Mouse (Mus musculus): Measurements from ENCODE around the gene Cyb5rl. TPM values are rescaled to one million over a fixed set of nuclear protein-coding genes. Genes with fewer than 3 reads are reported as not detected.
"Not testable (repeated sequence)": the region's sequence is repeated elsewhere in the genome, so short reads cannot be mapped to it uniquely, and the experiment has no call there.

The Cyb5rl gene
- polyA plus RNA-seq, 1 experiment = 25.5 TPM

DNA sequence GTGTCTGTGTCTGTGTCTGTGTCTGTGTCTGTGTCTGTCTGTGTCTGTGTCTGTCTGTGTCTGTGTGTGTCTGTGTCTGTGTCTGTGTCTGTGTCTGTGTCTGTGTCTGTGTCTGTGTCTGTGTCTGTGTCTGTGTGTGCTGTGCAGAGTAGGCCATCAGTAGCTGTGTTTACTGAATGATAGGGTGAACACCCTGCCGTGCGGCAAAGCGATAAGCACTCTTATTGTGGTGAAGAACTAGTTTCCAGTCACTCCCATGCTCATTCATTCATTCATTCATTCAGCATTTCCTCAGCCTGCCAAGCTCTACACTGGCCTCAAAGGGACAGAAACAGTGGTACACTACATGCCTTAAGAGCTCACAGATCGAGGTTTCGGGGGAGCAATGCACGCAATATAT lies 42.4 kb downstream of the Cyb5rl start:
- DNase-seq (ENCODE audit: low read depth) = not testable (repeated sequence)

DNA sequence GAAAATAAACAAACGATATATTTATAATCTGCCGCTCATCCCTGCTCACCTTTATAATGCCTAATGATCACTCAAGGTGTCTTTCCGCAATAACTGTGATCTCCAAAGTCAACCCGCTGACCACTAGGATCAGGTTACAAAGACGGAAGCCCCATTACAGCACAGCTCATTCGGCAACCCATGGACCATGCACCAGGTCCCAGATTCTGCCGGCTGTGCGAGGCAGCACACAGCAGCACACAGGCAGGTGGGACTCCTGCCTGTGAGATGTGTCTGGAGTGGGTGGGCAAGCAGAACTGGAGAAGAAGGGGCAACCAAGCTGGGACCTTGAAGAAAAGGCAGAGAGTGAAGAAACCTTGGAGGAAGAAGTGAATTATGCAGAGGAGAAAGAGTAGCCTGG lies 47.5 kb downstream of the Cyb5rl start:
- no peak for DNase-seq (ENCODE audit: low read depth)

DNA sequence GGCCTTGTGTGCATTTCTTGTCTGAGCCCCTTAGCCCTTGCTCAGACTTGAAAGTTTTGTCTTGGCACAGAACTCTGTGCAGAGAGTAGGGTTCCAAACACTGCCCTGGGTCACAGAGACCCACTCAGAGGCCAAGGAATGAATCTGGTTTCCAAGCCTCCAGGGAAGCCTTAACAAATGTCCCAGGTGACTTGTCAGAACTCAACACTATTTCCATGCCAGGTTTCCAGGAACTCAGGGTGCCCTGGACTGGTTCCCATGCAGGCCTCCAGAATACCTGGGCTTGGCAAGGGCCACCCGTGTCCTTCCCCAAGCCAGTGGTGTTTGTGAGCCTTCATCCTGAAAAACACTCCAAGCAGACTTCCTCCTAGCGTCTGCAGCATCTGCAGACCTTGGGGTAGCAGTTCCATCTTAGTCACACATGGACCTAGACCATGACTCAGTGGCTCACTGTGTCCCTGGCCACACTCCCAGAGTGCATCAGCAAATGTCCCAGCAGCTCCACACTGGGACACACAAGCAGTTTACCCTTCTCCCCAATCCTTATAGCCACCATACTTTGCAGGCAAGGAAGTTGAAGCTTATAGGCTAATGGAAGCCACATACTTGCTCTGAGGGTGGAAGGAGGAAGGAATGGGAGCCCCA lies 51.1 kb downstream of the Cyb5rl start:
- peak; percentile 88 for DNase-seq (ENCODE audit: low read depth)

DNA sequence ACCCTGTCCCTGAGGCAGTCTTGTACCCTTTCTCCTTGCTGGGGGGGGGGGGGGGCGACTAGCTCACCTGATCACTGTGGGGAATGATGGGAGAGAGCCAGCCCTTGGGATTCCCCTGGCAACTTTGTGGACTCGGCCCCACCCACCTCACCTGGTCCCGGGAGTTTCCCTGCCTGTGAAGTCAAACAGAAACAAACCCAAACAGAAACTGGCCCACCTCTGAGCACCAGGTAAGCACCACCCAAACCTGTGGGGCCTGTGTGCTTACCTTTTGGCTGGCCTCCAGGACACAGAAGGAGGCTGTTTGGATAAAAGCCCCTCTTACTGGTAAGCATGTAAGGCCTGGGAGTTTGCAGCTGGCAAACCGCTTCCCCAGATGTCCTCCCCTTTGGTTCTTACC lies 52.3 kb downstream of the Cyb5rl start:
- no peak for DNase-seq (ENCODE audit: low read depth)

DNA sequence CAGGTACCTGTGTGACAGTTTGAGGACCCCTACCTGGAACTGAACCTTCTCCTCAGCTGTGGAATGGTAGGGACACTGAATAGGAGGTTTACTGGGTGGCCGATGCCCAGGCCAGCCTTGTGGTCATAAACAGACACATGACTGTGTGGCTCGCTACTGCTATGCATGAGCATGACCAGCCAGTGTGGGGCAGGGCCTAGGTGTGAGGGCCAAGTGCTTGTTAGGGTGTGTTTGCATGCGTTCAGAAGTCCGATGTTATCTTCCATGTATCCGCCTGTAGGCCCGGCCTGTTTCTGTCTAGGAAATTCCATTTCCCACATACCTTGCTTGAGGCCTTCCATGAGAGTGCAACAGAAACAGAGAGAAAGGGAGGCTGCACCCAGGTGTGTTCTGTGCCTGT lies 53.9 kb downstream of the Cyb5rl start:
- no peak for DNase-seq (ENCODE audit: low read depth)

DNA sequence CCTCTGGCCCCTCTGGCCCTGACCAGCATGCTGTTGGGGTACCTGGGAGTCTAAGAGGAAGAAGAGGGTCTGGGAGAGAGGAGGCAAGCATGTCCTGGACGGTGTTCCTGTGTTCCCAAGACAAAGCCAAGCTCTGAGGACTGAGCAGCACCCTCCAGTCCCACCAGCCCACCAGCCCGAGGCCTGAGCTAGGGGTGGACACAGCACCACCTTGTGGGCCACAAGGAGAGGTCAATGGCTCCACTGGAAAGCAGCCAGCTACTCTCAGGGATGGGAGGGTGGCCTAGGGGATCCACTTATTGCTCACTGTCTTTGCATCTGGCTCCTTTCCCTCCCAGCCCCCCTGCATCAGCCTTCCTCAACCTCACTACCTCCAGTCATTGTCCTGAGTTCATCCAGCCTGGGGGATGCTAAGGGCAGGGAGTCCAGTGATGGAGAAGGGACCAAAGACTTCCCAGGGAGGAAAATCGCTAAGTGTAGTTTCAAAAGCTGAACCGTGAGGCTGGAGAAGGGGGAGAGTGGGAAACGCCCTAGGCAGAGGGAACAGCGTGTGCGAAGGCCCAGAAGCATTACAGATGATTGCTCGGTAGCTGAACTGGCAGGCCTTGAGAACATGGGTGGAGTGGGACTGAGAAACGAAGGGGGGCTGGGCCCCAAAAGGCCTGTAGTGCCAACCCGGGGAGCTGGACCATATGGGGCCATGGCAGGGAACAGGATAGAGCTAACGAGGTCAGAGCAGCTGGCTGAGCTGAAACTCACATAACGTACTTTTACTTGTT lies 54.6 kb downstream of the Cyb5rl start:
- no peak for DNase-seq (ENCODE audit: low read depth)

DNA sequence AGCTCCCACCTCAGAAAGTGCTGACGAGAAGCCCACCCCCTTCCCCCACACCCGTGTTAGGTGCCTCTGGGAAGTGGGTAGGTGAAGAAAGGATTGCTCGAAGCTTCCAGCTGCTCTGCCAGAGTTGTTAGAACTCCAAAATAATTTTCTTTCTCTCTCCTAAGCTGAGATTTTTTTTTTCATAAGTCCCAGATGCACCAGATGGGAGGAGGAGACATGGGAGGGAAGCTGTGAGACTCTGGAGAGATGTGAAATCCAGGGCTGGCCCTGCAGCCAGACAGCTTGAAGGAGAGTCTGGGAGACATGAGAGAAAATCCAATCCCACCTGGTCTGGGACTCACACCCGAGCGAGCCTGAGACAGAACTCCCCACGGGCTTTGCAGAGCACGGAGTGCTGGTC lies 57.6 kb downstream of the Cyb5rl start:
- DNase-seq (ENCODE audit: low read depth) = no peak

DNA sequence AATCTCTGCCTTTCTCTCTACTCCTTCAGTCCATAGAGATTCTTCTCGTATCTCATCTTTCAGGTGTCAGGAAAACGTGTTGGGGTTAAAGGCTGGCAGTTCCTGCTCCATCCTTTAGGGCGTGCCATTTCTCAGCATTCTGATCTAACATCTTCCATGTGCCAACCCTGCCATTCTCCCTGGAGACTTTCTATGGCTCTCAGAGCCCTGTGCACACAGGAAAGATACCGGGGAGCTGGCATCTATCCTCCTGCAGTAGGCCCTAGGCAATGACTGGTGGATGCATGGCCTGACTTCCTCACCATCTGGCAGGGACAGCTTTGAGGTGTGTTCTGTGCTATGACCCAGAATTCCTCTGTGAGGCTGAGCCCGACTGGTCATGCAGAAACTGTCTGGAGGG lies 58.3 kb downstream of the Cyb5rl start:
- no peak for DNase-seq (ENCODE audit: low read depth)

DNA sequence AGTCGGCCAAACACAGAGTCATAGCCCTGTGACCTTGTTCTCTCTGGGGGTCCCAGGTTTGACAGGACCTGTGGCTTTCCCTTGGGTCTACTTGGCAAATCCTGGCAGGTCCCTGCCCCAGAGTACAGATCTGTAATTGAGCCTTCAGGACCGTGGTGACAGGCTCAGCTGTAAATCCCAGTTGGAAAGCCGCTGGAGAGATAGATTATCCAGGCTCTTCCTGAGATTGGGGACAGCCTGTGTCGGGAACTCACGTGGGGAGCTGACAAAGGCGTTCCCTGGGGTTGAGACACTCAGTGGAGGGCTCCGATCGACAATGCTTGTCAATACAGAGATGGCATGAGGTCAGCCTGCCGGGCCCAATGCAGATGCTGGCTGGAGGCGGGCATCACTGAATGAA lies 59.6 kb downstream of the Cyb5rl start:
- DNase-seq (ENCODE audit: low read depth) = no peak

DNA sequence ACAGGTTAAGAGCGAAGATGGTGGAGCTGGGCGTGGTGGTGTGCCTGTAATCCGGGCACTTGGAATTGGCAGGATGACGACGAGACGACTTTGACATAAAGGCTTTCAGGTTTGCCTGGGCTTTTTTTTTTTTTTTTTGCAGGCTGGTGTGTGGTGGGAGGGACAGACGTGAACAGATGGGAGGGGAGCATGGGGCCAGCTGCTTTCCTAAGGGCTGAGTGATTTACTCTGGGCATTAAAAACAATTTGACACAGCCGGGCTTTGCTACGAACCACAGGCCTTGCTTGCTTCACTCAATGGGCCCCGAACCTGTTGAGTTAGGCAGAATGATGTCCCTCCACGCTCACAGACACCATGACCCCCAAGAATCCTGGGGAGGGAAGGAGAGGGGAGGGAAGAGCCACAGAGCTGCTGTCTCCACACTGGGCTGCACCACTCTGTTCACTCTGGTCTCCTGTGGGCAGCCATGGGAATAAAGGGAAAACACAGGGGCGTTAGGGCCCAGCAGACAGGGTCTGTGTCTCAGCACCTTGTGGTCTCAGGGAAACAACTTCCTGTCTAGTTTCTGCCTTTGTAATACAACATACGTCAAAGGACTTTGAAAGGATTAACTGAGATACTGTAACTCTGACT lies 60.2 kb downstream of the Cyb5rl start:
- DNase-seq (ENCODE audit: low read depth) = no peak

DNA sequence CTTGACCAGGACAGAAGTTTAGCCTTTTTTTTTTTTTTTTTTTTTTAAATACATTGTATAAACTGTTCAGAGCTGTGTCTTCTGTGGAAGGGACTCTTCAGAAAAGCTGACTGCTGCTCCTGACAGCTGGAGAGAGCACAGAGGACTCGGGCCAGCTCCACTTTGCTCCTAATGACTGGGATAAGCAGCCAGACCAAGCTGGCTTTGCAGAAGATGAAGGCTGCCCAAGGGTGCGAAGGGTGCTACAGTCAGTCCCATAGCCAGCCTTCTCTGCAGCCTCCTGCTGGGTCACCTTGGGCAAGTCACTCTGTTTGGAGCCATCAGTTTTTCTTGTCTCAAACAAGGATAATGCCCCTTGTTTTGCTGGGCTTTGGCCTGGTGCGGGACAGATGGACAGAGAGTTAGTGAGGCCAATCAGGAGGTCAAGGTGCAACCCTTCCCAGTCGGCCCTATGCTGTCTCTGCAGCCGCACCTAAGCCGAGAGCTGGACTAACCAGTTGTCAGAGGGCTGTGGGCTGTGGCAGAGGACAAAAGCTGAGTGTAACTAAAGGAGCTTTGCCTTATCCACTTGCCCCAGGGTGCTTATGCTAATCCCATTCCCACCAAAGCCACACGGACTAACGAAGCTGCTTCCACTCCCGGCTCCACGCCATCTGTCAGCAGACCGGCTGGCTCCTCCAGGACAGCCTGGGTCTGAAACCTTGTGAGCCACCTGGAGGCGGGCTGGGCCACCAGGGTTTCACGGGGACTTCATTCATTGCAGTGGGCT lies 61.3 kb downstream of the Cyb5rl start:
- DNase-seq (ENCODE audit: low read depth) = no peak

DNA sequence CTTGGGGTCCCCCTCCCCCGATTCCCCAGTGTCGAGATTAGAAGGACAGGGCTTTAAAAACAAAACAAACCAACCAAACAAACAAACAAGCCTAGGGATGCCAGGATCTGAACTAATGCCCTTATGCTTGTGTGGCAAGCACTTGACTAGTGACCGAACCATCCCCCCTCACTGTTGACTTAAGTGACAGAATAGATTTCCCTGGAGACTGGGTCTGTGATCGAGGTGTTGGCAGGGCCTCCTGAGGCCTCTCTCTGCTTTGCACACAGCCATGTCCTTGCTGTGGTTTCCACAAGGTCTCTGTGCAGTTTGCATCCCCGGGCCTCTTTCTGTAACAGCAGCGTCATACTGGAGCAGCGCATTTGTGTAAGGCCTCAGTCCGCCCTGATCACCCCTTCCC lies 62.6 kb downstream of the Cyb5rl start:
- no peak for DNase-seq (ENCODE audit: low read depth)

DNA sequence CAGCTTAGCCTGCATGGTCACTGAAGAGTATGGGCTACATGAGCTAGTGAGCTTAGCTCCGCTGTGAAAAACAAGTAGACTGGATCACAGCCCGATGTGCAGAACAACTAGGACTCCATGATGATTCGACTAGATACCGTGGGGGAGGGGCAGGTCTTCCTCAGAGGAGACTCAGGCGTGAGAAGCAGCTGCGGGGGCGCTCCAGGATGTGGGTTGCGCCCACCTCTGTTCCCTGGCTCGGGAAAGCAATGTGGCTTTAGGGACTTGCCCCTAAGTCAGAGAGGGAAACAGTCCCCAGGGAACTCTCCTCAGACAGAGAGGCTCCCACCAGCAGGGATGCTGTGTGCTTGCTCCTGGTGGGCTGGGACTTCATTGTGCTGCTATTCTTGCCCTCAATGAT lies 63.7 kb downstream of the Cyb5rl start:
- DNase-seq (ENCODE audit: low read depth) = no peak

DNA sequence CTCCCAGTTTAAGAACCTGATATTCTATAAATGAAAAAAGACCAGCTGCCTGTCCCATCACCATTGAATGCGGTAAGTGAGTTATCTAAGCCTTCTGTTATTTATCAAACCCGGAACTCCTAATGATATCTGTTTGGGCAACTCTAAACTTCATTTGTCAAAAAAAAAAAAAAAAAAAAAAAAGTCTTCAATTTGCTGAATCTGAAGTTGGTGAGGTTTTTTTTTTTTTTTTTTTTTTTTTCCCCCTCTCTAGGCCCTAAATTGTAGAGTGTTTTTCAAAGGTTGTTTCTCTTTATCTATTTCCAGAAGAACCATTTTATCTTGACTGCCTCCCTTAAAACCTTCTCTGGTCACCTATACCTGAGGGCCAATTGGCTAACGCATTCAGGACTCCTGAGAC lies 68.1 kb downstream of the Cyb5rl start:
- no peak for DNase-seq (ENCODE audit: low read depth)

DNA sequence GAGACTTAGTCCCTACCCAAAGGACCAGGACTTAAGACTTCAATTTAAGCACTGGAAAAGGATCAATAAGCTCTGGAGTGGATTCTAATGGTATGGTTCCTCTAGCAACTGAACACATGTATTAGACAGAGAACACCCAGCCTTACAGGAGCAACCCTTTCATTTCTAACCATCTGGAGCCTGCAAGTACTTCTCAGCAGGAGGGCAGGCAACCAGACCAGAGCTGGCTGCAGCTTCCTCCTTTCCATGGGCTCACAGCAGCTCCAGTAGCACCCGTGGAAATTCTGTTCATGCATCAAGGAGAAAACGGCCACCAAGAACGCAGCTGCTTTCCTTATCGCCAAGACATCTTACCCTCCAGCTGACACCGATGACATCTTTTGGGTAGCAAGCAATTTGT lies 68.9 kb downstream of the Cyb5rl start:
- DNase-seq (ENCODE audit: low read depth) = no peak

DNA sequence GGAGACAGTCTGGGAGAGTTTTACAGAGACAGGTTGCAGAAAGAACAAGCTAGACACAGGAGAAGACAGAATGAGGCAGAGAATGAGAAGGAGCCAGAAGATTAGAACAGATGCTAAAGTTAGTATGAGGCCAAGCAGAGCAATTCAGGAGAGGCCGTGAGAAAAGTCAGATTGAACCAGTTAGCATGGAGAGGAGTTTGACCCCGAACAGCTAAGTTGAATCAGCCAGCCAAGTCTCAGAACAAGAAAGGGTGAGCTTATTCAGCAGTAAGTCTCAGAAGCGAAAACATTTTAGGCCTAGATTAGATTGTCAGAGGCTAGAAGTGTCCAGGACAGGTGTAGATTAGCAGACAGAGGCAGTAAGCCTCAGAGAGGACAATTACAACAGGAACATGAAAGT lies 69.7 kb downstream of the Cyb5rl start:
- DNase-seq (ENCODE audit: low read depth) = no peak

Other genes with a start within 250 kb of the Cyb5rl start
- gene Ssbp3, start 156.3 kb upstream of the Cyb5rl start, polyA plus RNA-seq (2012; rRNA removed) = 21.8 and 28.1 TPM in 2 replicates
- 181 and 182 TPM in 2 replicates for gene Mrpl37, start 120 bp upstream of the Cyb5rl start, polyA plus RNA-seq (2012; rRNA removed)
- 0.04 and 0.37 TPM in 2 replicates for gene Cdcp2, start 29.9 kb downstream of the Cyb5rl start, polyA plus RNA-seq (2012; rRNA removed)
- gene Tmem59, start 111.4 kb downstream of the Cyb5rl start, polyA plus RNA-seq (2012; rRNA removed) = 369 and 382 TPM in 2 replicates
- 6.9 and 8.1 TPM in 2 replicates for gene Tceanc2, start 112.1 kb downstream of the Cyb5rl start, polyA plus RNA-seq (2012; rRNA removed)
- 0.19 and 0.23 TPM in 2 replicates for gene Ldlrad1, start 142.2 kb downstream of the Cyb5rl start, polyA plus RNA-seq (2012; rRNA removed)
- 7.7 and 8.8 TPM in 2 replicates for gene Lrrc42, start 186.5 kb downstream of the Cyb5rl start, polyA plus RNA-seq (2012; rRNA removed)
- gene Hspb11, start 186.6 kb downstream of the Cyb5rl start, polyA plus RNA-seq (2012; rRNA removed) = 4.0 and 5.1 TPM in 2 replicates
- 0.91 and 1.3 TPM in 2 replicates for gene Dio1, start 240.2 kb downstream of the Cyb5rl start, polyA plus RNA-seq (2012; rRNA removed)
- 50.7 and 55.4 TPM in 2 replicates for gene Yipf1, start 247.4 kb downstream of the Cyb5rl start, polyA plus RNA-seq (2012; rRNA removed)